Mouse (Mus musculus) lung, adult 2 months (tissue): ENCODE measurements around the gene Hoxc12.

Source experiments
- CTCF ChIP-seq: fragments of 200-500 bp; IDR thresholded peaks from 2 replicates; pipeline ENCODE4 v1.5.1; 2011; ENCODE audit warnings: mild to moderate bottlenecking, low read length, control low read depth; ENCODE audit not compliant: insufficient read depth
- POLR2A ChIP-seq: fragments of 200-500 bp; IDR thresholded peaks from 2 replicates; pipeline ENCODE4 v1.6.1; 2011; ENCODE audit warnings: low read depth, mild to moderate bottlenecking, control low read depth, low read length, borderline replicate concordance; ENCODE audit errors: extremely low read depth

DNA sequence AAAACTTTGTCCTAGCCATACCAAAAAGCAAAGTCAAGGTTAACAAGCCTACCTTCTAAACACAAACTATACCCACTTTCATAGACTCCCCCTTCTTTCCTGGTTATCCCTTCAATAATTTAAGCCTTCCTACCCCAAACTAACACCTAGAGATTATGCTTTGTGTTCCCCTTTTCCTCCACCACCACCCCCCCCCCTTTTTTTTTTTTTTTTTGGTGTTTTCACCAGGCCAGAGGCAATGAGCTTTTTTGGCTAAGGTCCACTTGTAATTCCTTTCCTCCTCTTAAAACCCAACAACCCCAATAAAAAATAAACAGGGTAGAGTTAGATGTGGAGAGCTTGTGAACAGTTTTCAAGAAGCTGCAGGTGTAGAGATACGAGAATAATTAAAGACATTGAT, 32.7 kb downstream of the Hoxc12 start:
- TF ChIP-seq CTCF (no peak), POLR2A (no peak)
